Mouse (Mus musculus) erythroblast, adult 5-6 weeks (primary cell): ENCODE data around the gene Rsg1. TPM values are rescaled to one million over a fixed set of nuclear protein-coding genes. Genes with fewer than 3 reads are reported as not detected.

ENCODE experiments used
- ATAC-seq: replicated peaks from 2 replicates; pipeline ENCODE4 v1.8.0; 2016; ENCODE audit warnings: moderate number of reproducible peaks, mild to moderate bottlenecking, moderate TSS enrichment, inconsistent platforms; ENCODE audit not compliant: poor library complexity, low FRiP score, severe bottlenecking
- total RNA-seq, 2 experiments: library from RNA; stranded (forward) in 1 of 2; stranded (reverse) in 1 of 2; fragments of 150-400 nt in 1 of 2; fragments of 200-764, 138-1000 nt in 1 of 2; gene quantifications; 2 replicates each; pipeline versions ENCODE4 v1.2.3 to v1.2.4; 2015 to 2017; ENCODE audit warnings: low replicate concordance in 2 of 2

The Rsg1 gene
- total RNA-seq, 2 experiments from 2014 or later = not detected

DNA sequence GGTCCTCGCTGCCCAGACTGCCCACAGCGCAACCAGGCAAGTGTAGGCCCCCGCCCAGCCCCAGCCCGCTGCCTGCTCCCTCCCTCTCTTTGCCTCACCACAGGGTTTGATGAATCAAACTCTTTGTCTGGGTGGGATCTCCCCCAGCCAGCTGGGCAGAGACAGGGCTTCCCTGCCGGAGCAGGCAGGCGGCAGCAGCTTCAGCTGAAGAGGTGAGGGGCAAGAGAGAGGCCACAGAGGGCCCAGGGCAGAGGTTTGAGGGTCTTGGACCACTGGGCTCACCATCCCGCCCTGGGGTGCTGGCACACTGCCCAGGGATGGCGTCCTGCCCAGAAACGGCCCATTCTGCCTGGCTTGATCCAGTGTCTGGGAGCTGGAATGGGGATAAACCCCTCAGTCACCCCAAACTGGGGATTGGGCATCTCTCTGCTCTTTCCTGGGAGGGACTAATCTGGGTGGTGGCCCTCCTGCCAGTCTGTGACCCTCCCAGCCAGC, 31.2 kb downstream of the Rsg1 start:
- ATAC-seq = no peak

DNA sequence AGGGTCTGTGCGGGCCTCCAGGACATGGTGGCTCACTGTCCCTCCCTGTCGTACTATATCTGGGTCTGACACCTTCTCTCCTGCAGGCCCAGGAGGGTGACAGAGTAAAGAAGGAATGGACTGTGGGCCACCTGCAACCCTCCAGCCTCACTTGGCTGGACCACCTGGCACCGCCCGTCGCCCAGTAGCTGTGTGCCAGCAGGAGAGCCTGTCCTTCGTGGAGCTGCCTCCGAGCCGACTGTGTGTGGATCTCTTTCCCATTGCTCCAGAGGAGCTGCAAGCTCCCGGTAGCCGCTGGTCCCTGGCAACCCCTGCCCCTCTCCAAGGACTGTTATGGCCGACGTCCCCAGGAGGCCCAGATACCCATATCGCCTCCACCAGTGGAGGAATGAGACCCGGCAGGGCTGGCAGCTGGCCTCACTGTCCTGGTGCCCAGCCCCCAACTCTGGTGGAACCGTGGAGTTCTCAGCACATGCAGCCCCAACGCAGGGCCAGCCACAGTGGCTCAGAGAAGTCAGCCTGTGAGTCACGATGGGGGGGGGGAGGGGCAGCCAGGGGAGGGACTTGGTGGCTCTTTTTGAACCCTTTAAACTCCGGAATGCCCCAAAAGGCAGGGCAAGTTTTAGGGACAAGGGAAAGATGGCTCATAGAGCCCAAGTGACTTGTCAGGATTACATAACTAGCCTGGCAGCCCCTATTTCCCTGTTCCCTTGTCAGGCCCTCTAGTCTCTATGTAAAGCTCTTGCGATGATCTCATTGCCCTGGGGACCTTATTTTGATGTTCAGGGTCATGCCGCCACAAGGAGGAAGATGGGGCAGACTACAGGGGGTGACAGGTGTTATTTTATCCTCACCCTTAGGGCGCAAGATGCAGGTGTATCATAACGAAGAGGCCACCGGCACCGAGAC, 32.6 kb downstream of the Rsg1 start:
- ATAC-seq = no peak

DNA sequence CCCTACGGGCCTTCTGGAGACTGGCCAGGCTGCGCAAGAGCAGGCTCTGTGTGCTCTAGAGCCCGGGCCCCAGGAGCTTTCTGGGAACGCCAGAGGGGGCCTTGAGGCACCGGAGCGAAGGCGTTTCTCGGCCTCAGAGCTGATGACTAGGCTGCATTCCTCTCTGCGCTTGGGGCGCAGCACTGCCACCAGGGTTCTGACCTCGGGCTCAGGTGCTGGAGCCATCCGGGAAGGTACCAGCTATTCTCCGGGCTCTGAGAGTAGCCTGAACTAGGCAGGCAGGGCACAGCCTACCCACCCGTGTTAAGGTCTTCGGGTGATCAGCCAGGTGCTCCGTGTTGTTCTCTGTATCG, 33.2 kb downstream of the Rsg1 start:
- ATAC-seq = no peak

DNA sequence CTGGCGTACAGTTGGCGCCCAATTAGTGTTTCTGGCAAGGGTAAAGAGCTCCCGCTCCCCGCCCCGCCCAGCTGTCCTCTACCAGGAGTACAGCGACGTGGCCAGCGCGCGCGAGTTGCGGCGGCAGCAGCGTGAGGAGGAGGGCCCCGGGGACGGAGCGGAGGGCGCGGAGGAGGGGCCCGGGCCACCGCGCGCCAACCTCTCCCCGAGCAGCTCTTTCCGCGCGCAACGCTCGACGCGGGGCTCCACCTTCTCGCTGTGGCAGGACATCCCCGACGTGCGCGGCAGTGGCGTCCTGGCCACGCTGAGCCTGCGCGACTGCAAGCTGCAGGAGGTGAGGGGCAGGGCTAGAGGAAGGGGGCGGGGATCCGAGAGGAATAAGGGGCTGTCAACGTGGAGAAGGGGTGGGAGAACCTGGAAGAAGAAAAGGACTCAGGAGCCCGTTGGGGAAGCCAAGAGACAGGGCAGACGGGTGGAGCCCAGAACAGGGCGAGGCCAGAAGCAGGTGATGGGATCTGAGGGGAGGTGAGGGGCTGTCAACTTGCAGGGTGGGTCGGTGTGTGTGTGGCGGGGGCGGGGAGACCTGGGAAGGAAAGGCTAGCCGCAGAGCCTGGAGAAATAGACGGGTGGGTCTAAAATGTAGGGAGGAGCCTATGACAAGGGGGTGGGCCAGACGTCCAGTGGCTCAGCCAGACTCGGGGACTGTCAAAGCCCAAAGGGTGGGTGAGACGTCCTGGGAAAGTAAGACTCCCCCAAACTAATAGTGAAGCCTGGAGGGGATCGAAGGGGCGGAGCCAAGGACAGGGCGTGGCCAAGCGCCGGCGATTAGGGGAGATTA, 34.2 kb downstream of the Rsg1 start:
- ATAC-seq = no peak

DNA sequence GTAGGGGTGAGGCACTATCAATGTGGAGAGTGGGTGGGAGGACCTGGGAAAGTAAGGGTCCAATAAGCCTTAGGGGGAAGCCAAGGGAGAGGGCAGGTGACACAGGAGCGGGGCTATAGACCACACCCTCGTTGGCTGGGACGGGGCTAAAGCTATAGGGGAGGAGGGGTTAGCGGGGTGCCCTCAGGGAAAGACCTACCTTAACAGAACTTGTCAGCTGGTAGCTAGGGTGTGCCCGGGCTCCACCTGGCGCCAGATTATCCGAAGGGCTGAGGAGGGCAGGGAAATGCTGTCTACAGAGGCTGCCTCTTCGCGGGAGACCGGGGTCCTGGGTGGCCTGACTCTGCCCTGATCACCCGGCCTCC, 34.8 kb downstream of the Rsg1 start:
- no peak for ATAC-seq

DNA sequence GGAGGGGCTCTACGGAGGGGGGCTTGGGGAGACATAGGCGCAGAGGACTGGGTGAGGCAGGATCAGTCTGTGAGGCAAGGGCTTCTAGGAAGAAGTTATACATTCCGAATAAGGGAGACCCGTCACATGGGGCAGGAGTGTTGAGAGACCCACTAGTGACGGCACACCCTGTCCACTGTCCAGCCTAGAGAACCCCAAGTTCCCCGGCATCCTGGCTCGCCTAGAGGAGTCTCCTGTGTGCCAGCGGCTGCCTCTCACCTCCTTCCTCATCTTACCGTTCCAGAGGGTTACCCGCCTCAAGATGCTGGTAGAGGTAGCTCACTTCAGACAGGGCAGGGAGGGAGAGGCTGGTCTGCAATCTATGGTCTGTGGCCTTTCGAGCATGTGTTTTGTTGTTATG, 35.6 kb downstream of the Rsg1 start:
- ATAC-seq = no peak

DNA sequence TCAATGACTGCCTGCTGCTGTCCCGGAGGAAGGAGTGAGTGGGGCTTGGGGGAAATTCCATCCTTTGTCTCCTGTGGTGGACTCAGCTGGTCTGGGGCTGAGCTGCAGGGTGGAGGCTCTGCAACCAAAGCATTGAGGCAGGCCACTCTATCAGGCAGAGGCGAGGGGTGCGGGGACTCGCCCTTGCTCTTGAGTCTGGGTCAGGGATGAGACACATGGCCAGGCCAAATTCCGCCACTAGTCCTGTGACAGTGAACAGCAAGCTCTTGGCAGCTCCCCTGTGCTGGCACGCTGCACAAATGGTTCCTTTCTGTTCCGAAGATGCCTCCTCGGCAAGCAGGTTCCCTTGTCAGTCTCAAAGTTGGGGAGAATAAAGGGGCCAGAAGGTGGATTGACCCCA, 37.3 kb downstream of the Rsg1 start:
- no peak for ATAC-seq

DNA sequence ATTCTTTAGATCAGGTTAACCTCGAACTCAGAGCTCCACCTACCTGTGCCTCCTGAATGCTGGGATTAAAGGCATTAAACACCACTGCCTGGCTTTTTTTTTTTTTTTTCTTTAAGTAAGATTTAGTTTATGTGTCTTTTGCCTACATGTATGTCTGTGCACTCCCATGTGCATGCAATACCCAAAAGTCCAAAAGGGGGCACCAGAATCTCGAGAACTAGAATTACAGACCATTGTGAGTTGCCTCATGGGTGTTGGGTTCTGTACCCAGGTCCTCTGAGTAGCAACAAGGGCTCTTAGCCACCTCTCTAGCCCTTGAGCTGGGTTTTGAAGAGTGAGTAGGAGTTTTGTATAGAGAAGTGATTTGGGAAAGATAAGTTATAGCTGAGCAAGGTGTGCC, 38.9 kb downstream of the Rsg1 start:
- no peak for ATAC-seq

DNA sequence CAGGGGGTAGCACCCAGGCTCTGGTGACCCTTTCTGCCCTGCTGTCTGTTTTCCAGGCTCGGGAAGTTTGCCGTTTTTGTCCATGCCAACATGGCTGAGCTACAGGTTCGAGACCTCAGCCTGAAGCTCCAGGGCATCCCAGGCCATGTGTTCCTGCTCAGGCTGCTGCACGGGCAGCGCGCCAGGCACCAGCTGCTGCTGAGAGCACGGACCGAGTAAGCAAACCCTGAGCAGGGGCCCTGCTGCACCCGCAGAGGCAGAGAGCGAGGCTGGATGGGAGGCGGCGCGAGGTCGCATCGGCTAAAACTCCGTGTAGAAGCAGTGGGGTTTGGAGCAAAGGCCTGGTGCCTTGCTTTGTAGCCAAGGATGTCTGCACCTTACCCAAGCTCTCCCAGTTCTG, 40.5 kb downstream of the Rsg1 start:
- no peak for ATAC-seq

DNA sequence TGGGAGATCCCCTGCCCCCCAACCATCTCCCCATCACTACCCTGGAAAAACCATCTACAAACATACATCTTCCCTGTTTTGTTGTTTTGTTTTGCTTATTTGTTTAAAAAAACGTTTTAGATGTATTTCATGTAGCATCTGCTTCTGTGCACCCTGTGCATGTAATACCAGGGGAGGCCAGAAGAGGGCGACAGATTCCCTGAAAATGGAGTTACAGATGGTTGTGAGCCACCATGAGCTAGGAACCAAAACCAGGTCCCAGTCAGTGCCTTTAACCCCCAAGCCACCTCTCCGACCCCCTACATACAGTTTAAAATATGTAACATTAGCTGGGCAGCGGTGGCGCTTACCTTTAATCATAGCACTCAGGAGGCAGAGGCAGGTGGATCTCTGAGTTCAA, 43.7 kb downstream of the Rsg1 start:
- 0 out of 2 replicates have a peak, but pooled peaks have one; percentile 47 for ATAC-seq

DNA sequence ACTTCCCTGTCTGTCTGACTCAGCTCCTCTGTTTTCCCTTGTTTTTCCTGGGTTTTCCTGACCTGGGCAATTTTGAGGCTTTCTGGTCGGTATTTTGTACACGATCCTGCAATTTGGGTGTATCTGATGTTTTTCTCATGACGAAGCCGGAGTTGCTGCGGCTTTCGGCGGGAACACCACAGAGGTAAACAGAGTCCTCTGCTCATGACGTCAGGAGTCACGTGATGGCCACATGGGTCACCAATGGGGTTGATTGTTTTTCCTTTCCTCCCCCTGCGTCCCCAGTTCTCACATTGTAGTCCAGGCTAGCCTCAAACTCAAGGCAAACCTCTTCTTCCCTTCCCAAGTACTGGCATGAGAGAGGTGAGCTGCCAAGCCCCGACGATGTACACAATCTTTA, 45.7 kb downstream of the Rsg1 start:
- no peak for ATAC-seq

DNA sequence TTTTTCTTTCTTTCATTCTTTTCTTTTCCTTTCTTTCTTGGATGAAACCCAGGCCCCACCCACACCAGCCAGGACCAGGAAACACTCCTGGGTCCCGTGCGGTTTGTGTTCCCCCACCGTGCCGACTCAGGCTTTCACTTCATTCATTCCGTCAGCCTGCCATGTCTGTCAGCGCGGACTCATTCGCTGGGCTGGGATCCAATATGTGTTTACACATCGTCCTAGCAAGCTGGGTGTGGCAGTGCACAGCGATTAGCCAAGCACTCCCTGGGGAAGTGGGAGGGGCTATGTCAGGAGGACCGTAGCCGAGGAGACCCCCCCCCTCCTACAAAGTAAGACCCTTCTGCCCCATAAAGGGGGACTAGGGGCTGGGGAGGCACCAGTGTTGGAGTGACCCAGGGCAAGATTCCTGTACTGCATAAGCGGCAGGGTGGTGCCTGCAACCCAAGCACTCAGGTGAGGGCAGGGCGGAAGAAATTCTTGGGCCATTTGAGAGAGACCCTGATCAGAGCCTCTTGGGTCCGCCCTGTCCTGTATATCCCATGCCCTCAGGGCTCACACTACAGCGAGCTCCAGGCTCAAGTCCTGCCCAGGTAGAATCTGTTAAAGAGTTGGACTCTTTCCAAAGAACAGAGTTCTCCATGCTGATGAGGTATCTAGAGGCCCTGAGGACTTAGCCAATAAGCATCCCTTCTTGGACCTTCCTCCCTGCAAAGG, 46.4 kb downstream of the Rsg1 start:
- no peak for ATAC-seq

DNA sequence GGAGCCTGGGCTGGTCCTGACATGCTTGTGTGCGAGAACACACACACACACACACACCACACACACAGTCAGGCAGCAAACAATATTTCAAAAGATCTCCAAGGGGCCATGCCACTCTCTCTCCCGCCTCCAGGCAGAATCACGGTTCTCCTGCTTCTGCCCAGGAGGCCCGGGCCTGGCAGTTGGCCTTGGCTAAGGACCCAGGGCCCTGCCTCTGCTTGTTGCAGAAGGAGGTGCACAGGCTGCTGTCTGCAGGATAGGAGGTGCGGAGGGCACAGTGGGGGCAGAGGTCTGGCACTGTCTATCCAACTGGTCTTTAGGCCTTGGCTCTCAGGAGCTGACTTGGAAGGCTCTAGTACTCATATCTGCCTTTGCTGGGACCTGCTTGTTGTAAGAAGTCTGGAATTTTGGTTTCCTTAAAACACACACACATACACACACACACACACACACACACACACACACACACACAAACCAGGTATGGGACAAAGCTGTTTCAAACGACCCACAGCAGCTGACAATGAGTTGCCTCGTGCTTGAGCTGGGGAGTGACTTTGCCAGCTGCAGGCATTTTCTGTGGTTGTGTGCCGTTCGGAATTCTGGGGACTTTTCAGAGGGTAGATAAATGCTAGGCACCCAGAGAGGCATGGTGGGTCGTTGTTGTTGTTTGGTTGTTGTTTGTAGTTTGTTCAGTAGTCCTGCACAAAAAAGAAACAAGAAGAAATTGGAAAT, 49.3 kb downstream of the Rsg1 start:
- ATAC-seq = no peak

DNA sequence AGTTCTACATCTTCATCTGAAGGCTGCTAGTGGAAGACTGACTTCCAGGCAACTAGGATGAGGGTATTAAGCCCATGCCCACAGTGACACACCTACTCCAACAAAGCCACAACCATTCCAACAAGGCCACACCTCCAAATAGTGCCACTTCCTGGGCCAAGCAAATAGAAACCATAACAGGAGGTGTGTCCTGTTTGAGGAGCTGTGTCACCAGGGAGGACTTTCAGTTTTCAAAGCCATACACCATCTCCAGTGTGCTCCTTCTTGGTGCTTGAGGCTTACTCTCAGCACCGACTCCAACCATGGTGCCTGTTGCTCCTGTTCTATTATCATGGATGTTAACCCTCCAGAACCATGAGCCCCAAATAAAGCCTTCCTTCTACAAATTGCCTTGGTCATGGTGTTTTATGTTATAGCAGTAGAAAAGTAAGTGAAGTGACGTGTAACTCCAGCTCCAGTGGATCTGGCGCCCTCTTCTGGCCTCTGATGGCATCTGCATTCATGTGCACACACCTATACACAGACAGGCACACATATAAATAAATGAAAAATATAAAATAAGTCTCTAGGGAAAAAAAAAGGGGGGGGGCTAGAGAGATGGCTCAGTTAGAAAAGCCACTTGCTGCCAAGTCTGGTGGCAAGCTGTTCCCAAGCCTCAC, 52.4 kb downstream of the Rsg1 start:
- no peak for ATAC-seq

DNA sequence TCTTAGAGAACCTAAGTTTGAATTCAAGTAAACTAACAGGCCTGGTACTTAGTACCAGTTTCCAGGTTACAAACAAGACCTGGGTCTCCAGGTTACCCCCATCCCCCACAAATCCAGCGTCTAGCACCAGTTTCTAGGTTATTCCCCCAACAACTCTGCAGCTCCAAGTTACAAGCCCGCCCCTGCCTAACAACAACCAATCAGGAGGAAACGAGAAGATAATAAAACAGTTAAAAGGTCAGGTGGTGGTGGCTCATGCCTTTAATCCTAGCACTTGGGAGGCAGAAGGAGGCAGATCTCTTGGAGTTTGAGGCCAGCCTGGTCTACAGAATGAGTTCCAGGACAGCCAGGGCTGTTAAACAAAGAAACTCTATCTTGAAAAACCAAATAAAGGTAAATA, 53.5 kb downstream of the Rsg1 start:
- ATAC-seq = no peak

DNA sequence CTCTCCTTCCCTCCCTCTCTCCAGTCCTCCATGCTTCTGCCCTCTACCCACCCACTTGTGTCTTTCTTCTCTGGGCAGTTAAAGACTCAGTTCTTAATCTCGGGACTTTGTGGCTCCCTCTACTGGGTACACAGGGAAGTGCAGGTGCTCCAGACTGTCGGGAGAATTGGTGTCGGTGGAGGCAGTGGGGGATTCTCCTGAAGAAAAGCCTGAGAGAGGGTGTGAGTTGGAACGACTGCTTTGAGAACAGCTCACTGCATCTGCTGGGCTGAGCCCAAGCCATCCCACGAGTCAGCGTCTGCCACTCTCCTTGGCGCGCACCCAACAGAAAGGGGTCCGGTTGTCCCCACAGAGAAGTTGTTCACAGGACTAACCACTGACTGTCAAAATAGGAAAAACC, 54.1 kb downstream of the Rsg1 start:
- ATAC-seq = peak; percentile 71

DNA sequence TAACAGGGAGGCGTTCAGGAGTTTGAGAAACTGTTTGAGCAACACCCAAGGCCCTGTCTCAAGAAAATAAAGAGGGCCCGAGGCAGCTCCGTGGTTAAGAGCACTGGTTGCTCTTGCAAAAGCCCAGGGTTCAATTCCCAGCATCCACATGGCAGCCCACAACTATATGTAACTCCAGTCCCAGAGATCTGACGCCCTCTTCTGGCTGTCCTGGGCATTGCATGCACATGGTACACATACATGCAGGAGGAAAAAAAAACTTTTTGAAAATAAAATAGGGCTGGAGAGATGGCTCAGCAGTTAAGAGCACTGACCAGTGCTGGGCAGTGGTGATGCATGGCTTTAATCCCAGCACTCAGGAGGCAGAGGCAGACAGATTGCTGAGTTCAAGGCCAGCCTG, 54.6 kb downstream of the Rsg1 start:
- ATAC-seq = 0 out of 2 replicates have a peak, but pooled peaks have one; percentile 16

DNA sequence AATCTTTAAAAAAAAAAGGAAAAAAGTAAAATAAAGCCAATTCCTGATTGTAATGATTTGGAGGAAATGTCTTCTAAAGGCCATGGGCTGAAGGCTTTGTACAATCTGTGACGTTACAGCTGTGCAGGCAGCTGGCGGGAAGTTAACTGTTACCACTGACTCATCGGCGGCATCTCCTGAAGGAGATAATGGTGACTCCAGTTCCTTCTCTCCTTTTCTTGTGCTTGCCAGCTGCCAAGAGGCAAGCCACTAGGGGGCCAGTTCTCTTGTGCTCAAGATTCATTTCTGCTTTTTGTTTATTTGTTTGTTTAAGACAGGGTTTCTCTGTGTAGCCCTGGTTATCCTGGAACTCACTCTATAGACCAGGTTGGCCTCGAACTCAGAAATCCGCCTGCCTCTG, 55.3 kb downstream of the Rsg1 start:
- no peak for ATAC-seq
